Mouse (Mus musculus) brain, embryonic 14.5 days (tissue): ENCODE measurements around the gene Ammecr1.

Experiments used
- CTCF ChIP-seq: fragments of 200-500 bp; IDR thresholded peaks from 2 replicates; pipeline ENCODE4 v1.5.1; 2012; ENCODE audit warnings: inconsistent platforms, mild to moderate bottlenecking, moderate library complexity, borderline replicate concordance; ENCODE audit not compliant: insufficient read depth, insufficient read length; ENCODE audit errors: extremely low read depth
- POLR2A ChIP-seq: fragments of 200-500 bp; IDR thresholded peaks from 2 replicates; pipeline ENCODE4 v1.6.1; 2012; ENCODE audit warnings: mild to moderate bottlenecking, inconsistent platforms, borderline replicate concordance; ENCODE audit not compliant: poor library complexity, insufficient read depth, insufficient read length, severe bottlenecking; ENCODE audit errors: extremely low read depth

DNA sequence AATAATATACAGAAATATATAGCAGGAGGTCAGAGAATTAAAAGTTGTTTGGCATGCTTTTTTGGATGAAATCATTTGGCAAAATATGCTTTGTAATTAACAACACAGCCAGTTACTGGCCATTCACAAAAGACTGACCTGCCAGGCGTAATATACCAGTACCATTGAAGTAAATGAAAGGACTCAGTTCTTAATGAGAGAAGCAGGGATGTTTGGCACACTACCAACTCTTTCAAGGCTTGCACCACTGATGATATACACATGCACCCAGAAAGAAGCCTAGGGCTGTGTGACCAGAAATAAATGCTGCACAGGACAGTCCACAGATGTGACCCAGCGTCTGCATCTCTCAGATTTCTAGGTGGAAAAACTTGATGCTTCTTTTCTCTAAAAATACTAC is 96.7 kb downstream of the Ammecr1 start:
- TF ChIP-seq POLR2A = no peak
- TF ChIP-seq CTCF = no peak
